Mouse (Mus musculus): ENCODE results near the gene Creb5. TPM values are rescaled to one million over a fixed set of nuclear protein-coding genes. Genes with fewer than 3 reads are reported as not detected.
A peak's percentile ranks its signal among the peaks of the same experiment; 100 is the strongest.

Gene Creb5
- polyA plus RNA-seq, 2 experiments = 20.0 to 46.1 TPM

- Histone ChIP-seq H3K27ac (replicated peaks; ENCODE audit: low read depth, low read length) (no peak overlapping the region; the same call in 1 of the 2 replicates), H3K4me1 (ENCODE audit: control insufficient read depth, insufficient read depth, low read length) (peaks cover 58% of the 10 kb centered on the region), H3K9me3 (ENCODE audit: control insufficient read depth, low read length) (no peaks in the 10 kb centered on the region), H3K27me3 (ENCODE audit: control insufficient read depth, insufficient read depth, low read length) (no peaks in the 10 kb centered on the region), H3K36me3 (ENCODE audit: control insufficient read depth, insufficient read depth, low read length) (no peaks in the 10 kb centered on the region), H3K9ac (ENCODE audit: low read depth, low read length, severe bottlenecking) (0 out of 2 replicates have a peak overlapping the region, but pooled peaks have one; percentile 49), H3K4me2 (replicated peaks; ENCODE audit: low read depth, low read length, severe bottlenecking) (peak overlapping the region; percentile 58), H3K4me3 (replicated peaks; ENCODE audit: low read length) (peak overlapping the region; percentile 38)
- ATAC-seq (ENCODE audit: low FRiP score, low read depth) = no peak
- no peak for TF ChIP-seq POLR2A (IDR thresholded peaks at IDR 0.05; ENCODE audit: borderline replicate concordance, extremely low read depth, insufficient read depth, insufficient read length)
- DNase-seq (ENCODE audit: low spot score) = no peak
- WGBS = 75% methylated on average over 4 of the region's 4 CpGs
Observed at GRCm38 (mm10) chr6:53575191-53575590, 288.1 kb downstream of the Creb5 start.

- Histone ChIP-seq H3K4me2 (replicated peaks; ENCODE audit: low read depth, low read length, severe bottlenecking) (no peak overlapping the region), H3K27ac (replicated peaks; ENCODE audit: low read depth, low read length) (no peak overlapping the region), H3K9ac (ENCODE audit: low read depth, low read length, severe bottlenecking) (no peak overlapping the region), H3K4me1 (ENCODE audit: control insufficient read depth, insufficient read depth, low read length) (peaks cover 58% of the 10 kb centered on the region), H3K36me3 (ENCODE audit: control insufficient read depth, insufficient read depth, low read length) (no peaks in the 10 kb centered on the region), H3K4me3 (replicated peaks; ENCODE audit: low read length) (no peak overlapping the region), H3K9me3 (ENCODE audit: control insufficient read depth, low read length) (no peaks in the 10 kb centered on the region), H3K27me3 (ENCODE audit: control insufficient read depth, insufficient read depth, low read length) (no peaks in the 10 kb centered on the region)
- TF ChIP-seq POLR2A (IDR thresholded peaks at IDR 0.05; ENCODE audit: borderline replicate concordance, extremely low read depth, insufficient read depth, insufficient read length) = no peak
- 91% methylated on average over 3 of the region's 3 CpGs for WGBS
- no peak for DNase-seq (ENCODE audit: low spot score)
- ATAC-seq (ENCODE audit: low FRiP score, low read depth) = no peak
Observed at GRCm38 (mm10) chr6:53575836-53576235, 288.8 kb downstream of the Creb5 start.

- Histone ChIP-seq H3K36me3 (ENCODE audit: control insufficient read depth, insufficient read depth, low read length) (no peaks in the 10 kb centered on the region), H3K4me1 (ENCODE audit: control insufficient read depth, insufficient read depth, low read length) (peaks cover 59% of the 10 kb centered on the region), H3K9ac (ENCODE audit: low read depth, low read length, severe bottlenecking) (no peak overlapping the region), H3K27ac (replicated peaks; ENCODE audit: low read depth, low read length) (no peak overlapping the region), H3K27me3 (ENCODE audit: control insufficient read depth, insufficient read depth, low read length) (no peaks in the 10 kb centered on the region), H3K4me2 (replicated peaks; ENCODE audit: low read depth, low read length, severe bottlenecking) (no peak overlapping the region), H3K9me3 (ENCODE audit: control insufficient read depth, low read length) (no peaks in the 10 kb centered on the region), H3K4me3 (replicated peaks; ENCODE audit: low read length) (no peak overlapping the region)
- DNase-seq (ENCODE audit: low spot score) = no peak
- WGBS = 72% methylated on average over 6 of the region's 6 CpGs
- ATAC-seq (ENCODE audit: low FRiP score, low read depth) = no peak
- no peak for TF ChIP-seq POLR2A (IDR thresholded peaks at IDR 0.05; ENCODE audit: borderline replicate concordance, extremely low read depth, insufficient read depth, insufficient read length)
Observed at GRCm38 (mm10) chr6:53576841-53577240, 289.8 kb downstream of the Creb5 start.

GRCm38 (mm10) chr6:53577776-53578175 is 290.7 kb downstream of the Creb5 start:
- peaks cover 59% of the 10 kb centered on the region for H3K4me1 ChIP-seq (ENCODE audit: control insufficient read depth, insufficient read depth, low read length)
- no peaks in the 10 kb centered on the region for H3K27me3 ChIP-seq (ENCODE audit: control insufficient read depth, insufficient read depth, low read length)
- H3K9me3 ChIP-seq (ENCODE audit: control insufficient read depth, low read length) = no peaks in the 10 kb centered on the region
- no peak for ATAC-seq (ENCODE audit: low FRiP score, low read depth)
- H3K27ac ChIP-seq (replicated peaks; ENCODE audit: low read depth, low read length) = no peak overlapping the region
- H3K4me2 ChIP-seq (replicated peaks; ENCODE audit: low read depth, low read length, severe bottlenecking) = no peak overlapping the region
- H3K36me3 ChIP-seq (ENCODE audit: control insufficient read depth, insufficient read depth, low read length) = no peaks in the 10 kb centered on the region
- TF ChIP-seq POLR2A (IDR thresholded peaks at IDR 0.05; ENCODE audit: borderline replicate concordance, extremely low read depth, insufficient read depth, insufficient read length) = no peak
- H3K4me3 ChIP-seq (replicated peaks; ENCODE audit: low read length) = no peak overlapping the region
- no peak for DNase-seq (ENCODE audit: low spot score)
- WGBS = 41% methylated on average over 3 of the region's 3 CpGs
- H3K9ac ChIP-seq (ENCODE audit: low read depth, low read length, severe bottlenecking) = no peak overlapping the region

- H3K27ac ChIP-seq (replicated peaks; ENCODE audit: low read depth, low read length) = no peak overlapping the region
- H3K9ac ChIP-seq (ENCODE audit: low read depth, low read length, severe bottlenecking) = no peak overlapping the region
- no peaks in the 10 kb centered on the region for H3K36me3 ChIP-seq (ENCODE audit: control insufficient read depth, insufficient read depth, low read length)
- 78% methylated on average over 7 of the region's 7 CpGs for WGBS
- TF ChIP-seq POLR2A (IDR thresholded peaks at IDR 0.05; ENCODE audit: borderline replicate concordance, extremely low read depth, insufficient read depth, insufficient read length) = no peak
- no peak overlapping the region for H3K4me2 ChIP-seq (replicated peaks; ENCODE audit: low read depth, low read length, severe bottlenecking)
- no peak overlapping the region for H3K4me3 ChIP-seq (replicated peaks; ENCODE audit: low read length)
- ATAC-seq (ENCODE audit: low FRiP score, low read depth) = no peak
- H3K9me3 ChIP-seq (ENCODE audit: control insufficient read depth, low read length) = no peaks in the 10 kb centered on the region
- peaks cover 69% of the 10 kb centered on the region for H3K4me1 ChIP-seq (ENCODE audit: control insufficient read depth, insufficient read depth, low read length)
- H3K27me3 ChIP-seq (ENCODE audit: control insufficient read depth, insufficient read depth, low read length) = no peaks in the 10 kb centered on the region
- DNase-seq (ENCODE audit: low spot score) = no peak
Observed at GRCm38 (mm10) chr6:53580346-53580745, 293.3 kb downstream of the Creb5 start.
